Mouse (Mus musculus) ES-CJ7 (cell line): ENCODE measurements at regions not wholly inside any gene's neighbourhood (a gene's known extent, or its start where the extent isn't known, plus 50 kb on each side); places are given as distances from the start of the nearest gene placed in this dataset.
A peak's percentile ranks its signal among the peaks of the same experiment; 100 is the strongest.

Experiments
- DNase-seq: peaks from one replicate; pipeline ENCODE4 v3.0.0; 2011; ENCODE audit warnings: low read depth, low spot score

- no peak for DNase-seq
Measured at GRCm38 (mm10) chr3:132017485-132018261, 67.4 kb upstream of the Dkk2 start.

GRCm38 (mm10) chr3:132018505-132018904, 66.6 kb upstream of the Dkk2 start:
- no peak for DNase-seq

GRCm38 (mm10) chr3:132022032-132022431, 63.1 kb upstream of the Dkk2 start:
- no peak for DNase-seq

GRCm38 (mm10) chr3:132023342-132023741, 61.8 kb upstream of the Dkk2 start:
- DNase-seq, result no peak

GRCm38 (mm10) chr3:132029112-132029511, 56.0 kb upstream of the Dkk2 start:
- DNase-seq, result no peak

GRCm38 (mm10) chr3:132033078-132033713, 51.9 kb upstream of the Dkk2 start:
- peak; percentile 17 for DNase-seq

- no peak for DNase-seq
Measured at GRCm38 (mm10) chr3:132035176-132035575, 49.9 kb upstream of the Dkk2 start.
